Mouse (Mus musculus): ENCODE results near the gene Wdpcp.
"Not testable (repeated sequence)": the region's sequence is repeated elsewhere in the genome, so short reads cannot be mapped to it uniquely, and the experiment has no call there.

Gene Wdpcp

DNA sequence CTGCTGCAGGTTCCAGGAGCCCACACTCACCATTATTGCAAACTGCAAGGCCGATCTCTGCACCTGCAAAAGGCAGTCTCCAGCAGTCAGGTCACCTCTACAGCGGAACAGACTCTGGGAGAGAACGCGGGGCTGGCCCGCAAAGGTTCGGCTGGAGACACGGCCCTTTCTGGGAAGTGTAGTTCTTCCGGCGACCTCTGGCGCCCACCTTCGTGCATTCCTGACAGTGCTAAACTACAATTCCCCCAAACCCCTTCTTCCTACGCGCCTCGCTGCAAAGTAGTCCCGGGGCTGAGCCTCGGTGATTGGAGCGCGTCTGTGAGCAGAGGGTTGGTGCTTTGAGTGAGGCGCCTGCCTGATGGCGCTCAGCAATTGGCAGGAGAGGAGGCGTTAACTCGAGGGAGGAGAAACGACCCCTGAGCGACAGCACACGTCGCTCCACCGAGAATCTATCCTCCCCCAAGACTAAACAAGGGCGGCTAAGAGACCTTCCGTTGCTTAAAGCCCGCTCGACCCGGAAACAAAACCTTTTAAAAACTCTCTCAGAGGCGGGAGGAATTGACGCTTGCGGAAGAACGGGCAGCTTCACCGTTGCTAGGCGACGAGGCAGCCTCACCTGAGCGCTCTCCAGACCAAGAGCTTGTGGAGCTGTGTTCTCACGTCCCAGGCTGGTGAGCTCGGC lies at the start of gene Wdpcp, which contains the start of gene Mdh1:
Wdpcp (plus strand) TSS at position 536 of the 682 bp plus-strand sequence.
Mdh1 (minus strand) TSS at position 668 of the 682 bp plus-strand sequence.
- peak; percentile 99 for ATAC-seq (ENCODE audit: insufficient number of reproducible peaks, low FRiP score, low TSS enrichment)

DNA sequence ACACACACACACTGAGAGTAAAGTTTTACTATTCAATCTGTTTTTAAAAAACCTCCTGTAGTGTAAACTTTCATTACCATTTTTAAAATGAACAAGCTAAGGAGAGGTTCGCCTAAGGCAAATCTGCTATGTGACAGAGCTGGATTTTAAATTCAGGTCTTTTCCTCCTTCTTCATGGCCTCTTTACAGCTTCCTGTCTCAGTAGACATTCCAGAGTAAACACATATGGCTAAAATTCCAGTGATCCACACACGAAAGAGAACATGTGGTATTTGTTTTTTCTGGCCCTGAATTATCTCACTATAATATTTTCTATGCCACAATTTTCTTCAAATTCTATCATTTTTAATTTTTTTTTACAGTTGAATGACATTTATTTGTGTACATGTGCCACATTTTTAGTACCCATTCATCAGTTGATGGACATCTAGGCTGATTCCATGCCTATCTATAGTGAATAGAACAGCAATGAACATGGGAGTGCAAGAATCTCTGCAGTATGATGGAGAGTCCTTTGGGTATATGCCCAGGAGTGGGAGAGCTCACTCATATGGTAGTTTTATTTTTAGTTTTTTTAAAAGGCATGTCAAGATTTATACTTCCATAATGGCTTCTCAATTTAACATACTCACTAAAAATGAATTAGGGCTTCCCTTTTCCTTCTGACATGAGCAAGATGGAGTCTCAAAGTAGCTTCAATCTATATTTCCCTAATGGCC lies 43.2 kb upstream of the Wdpcp start:
- no peak for ATAC-seq (ENCODE audit: insufficient number of reproducible peaks, low FRiP score, low TSS enrichment)

DNA sequence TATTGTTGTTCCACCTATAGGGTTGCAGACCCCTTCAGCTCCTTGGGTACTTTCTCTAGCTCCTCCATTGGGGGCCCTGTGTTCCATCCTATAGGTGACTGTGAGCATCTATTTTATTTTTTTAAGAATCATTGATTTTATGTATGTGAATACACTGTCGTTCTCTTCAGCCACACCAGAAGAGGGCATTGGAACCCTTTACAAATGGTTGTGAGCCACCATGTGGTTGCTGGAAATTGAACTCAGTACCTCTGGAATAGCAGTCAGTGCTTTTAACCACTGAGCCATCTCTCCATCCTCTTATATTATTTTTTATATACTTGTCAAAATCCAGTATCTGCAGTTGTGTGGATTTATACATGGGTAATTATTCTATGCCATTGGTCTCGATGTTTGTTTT lies 41.2 kb upstream of the Wdpcp start:
- ATAC-seq (ENCODE audit: insufficient number of reproducible peaks, low FRiP score, low TSS enrichment), result not testable (repeated sequence)

DNA sequence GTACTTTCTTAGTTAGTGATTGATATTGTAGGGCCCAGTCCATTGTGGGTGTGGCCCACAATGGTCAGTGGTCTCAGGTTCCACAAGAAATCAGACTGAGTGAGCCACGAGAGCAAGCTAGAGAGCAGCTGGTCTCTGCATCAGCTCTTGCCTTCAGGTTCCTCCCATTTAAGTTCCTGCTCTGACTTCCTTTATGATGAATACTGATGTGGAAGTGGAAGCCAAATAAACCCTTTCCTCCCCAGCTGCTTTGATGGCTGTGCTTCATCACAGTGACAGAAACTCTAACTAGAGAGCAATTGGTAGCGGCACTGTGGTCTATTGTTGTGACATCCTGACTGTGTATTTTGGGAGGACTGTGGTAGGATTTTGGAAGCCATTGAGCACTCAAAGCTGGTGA lies 32.0 kb upstream of the Wdpcp start:
- ATAC-seq (ENCODE audit: insufficient number of reproducible peaks, low FRiP score, low TSS enrichment), result no peak

DNA sequence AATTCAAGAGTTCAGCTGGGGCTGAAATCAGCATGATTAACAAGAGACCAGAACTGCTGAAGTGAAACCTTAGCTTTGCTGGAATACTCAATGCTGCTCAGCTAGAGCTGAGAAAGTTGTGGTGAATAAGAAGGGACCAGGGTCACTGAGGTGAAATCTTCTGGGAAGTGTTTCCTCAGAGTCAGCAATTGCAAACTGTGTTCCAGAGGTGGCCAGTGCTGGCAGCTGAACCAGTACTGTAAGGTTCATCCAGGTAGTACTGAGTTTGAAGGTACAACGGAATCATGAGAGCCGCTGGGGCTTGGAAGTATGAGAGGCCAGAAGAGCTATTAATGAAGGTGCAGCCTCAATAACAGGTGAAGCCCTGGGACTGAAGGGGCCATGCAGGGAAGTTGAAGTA lies 31.4 kb upstream of the Wdpcp start:
- no peak for ATAC-seq (ENCODE audit: insufficient number of reproducible peaks, low FRiP score, low TSS enrichment)

DNA sequence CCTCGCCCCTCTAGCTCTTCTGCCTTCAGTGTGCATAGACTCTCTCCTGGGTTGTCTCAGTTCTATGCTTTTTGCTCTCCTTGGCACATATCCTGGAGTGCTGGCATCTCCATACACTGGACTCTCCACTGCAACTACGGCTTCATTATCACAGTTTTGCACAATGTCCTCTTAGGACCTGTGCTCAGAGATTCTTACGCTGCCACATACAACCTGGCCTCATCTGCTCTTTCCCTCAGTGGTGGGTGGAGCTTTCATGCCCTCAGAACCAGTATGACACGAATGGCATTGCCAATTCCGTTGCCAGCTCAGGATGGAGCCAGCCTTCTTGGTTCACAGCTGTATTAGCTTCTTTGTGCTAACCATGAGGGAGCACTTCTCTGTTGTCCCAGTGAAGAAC lies 29.3 kb upstream of the Wdpcp start:
- no peak for ATAC-seq (ENCODE audit: insufficient number of reproducible peaks, low FRiP score, low TSS enrichment)

DNA sequence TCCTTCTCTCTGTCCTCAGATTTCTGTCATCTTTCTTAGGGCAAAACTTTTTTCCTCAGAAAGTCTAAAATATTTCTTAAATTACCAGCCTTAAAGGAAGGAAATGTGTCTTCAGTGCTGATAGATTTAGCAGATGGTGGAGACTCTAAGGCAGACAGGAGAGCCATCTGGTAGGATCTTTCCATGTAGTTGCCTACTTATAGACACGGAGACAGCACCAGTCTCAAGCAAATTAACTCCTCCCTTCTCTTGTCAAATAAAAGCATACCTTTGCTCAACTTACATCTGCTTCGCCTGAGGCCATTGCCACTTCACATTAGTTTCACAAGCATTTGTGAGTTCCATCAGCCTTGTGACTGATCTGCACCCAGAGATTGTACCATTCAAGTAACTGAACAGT lies 27.0 kb upstream of the Wdpcp start:
- ATAC-seq (ENCODE audit: insufficient number of reproducible peaks, low FRiP score, low TSS enrichment), result no peak

DNA sequence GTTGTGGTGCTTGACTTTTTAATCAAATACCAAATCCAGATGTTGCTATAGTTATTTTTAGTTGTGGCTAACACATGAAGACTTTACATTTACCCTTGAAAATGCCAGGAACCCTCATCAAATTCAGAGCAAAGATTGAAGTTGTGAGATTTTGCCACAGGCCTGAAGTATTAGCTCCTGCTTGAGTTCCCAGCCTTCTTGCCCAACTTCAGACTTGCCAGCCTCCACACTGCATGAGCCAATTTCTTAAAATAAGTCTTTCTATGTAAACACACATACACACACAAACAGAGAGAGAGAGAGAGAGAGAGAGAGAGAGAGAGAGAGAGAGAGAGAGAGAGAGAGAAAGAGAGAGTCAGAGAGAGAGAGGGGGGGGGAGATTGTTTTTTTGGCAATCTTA lies 26.1 kb upstream of the Wdpcp start:
- ATAC-seq (ENCODE audit: insufficient number of reproducible peaks, low FRiP score, low TSS enrichment), result no peak

DNA sequence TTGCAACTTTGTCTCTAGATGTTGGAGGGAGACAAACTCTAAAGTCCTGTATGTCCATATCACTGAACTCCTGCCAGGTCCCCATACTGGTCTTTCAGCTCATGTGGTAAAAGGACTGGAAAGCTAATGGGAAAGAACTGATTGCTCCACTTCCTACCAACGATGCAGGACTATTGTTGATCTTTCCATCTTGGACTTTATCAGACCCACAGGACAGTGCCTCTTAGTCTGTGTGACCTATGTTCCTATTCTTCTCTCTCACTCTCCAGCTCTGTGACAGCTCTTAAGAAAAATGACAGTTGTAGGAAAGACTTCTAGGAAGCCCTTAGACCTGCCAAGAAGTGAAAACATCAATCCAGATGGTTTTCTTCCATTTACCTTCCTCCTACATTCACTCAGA lies 25.4 kb upstream of the Wdpcp start:
- no peak for ATAC-seq (ENCODE audit: insufficient number of reproducible peaks, low FRiP score, low TSS enrichment)

DNA sequence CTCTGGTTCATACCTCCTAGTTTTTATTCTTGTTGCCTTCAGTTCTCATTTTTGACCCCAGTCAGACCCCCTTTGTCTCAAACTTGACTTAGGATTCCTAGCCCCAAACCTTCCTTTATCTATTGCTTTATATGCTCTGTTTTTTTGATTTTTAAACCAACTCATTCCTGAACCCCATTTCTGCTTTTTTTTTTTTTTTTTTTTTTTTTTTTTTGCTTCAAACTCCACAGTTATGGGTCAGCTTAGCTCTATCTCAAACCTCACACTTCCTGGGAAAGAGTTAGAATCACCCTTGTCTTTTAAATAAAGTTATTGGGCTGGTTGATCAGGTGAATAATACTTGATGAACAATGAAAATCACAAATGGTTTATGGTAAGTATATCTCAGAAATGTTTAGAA lies 24.5 kb upstream of the Wdpcp start:
- ATAC-seq (ENCODE audit: insufficient number of reproducible peaks, low FRiP score, low TSS enrichment), result no peak

DNA sequence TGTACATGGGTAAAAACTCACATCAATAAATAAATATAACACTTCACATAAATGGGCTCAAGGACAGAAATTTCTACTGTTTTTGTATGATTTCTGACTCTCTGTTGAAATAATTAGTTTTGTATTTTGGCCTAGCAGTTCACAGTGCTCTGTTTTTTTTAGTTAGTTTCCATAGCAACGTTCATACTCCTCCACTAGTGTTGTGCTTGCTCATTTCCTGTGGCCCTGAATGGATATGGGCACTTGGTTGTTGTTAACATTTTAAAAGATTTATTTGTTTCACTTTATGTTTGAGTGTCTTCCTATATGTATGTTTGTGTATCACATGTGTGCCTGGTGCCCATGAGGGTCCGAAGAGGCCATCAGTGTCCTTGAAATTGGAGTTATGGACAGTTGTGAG lies 23.0 kb upstream of the Wdpcp start:
- ATAC-seq (ENCODE audit: insufficient number of reproducible peaks, low FRiP score, low TSS enrichment), result no peak

DNA sequence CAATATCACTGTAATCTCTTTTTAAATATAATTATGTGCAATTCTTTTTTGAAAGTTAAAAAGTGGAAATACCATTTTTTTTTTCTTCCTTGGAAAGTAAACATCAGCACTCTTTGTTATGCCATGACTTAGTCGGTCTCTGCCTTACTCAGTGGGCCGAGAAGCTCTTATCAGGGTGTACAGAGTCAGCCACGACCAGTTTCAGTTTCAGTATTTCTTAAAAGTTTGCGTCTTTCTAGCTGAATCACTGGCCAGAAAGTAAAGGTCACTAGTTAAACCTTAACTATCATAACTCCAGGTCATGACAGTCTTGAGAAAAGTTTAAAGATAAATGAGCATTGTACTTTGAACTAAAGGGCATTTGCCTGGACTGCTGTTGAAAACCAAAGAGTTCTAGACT lies 22.3 kb upstream of the Wdpcp start:
- no peak for ATAC-seq (ENCODE audit: insufficient number of reproducible peaks, low FRiP score, low TSS enrichment)

DNA sequence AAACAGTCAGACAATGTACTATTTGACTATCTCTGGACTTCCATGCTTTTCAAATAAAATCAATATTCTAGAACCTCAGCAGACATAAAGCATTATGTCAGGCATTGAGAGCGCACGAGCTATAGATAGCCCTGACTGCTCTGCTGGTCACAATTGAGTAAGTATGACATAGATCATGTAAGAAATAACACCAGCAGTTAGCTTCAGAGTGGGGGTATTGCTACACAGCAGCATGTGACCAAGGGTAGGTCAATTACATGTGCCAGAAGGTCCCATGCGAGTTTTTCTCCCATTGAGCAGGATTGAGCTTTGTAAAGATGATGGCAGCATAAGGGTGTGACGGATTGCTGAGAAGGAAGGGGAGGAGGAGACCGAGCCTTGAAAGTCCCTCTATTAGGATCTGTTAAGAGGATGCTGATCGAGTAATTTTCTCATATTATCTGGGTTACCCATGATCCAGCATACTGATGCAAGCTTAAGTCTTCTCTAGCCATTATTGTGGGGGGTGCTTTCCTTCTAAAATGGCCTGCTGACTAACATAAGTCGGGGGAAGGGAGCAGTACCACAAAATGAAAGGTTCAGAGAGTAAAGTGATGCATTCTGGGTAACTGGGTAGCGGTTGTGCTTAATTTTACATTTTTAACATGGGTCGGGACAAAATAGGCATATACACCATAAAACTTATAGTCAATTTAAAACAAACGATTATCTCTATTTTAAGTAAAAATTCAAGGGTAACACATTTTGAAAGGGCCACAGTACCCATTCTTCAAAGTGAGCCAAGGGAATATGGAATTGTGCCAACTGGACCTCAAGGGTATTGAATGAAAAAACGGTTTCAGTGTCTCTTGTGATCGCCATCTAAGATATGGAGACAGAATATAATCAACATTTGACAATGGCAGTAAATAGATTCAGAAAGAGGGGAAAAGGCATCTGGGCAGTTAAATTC lies 21.5 kb upstream of the Wdpcp start:
- no peak for ATAC-seq (ENCODE audit: insufficient number of reproducible peaks, low FRiP score, low TSS enrichment)

DNA sequence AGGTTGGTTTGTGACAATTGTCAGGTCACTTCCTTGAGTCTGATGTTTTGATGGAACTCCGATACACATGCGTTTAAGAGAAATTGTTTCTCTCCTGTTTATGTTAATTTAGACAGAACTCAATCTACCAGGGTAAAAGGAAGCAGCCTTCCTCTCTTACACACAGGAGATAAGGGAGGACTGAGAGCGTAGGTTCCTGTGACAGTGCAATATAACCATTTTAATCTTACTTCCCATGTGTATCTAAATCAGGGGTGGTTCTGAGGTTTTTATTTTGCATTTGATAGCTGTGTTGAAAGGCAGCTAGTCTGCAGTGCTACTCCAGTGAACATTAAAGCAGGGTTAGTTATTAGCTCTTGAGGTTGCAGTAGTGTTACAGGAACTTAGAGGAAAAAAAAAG lies 20.0 kb upstream of the Wdpcp start:
- ATAC-seq (ENCODE audit: insufficient number of reproducible peaks, low FRiP score, low TSS enrichment), result no peak

DNA sequence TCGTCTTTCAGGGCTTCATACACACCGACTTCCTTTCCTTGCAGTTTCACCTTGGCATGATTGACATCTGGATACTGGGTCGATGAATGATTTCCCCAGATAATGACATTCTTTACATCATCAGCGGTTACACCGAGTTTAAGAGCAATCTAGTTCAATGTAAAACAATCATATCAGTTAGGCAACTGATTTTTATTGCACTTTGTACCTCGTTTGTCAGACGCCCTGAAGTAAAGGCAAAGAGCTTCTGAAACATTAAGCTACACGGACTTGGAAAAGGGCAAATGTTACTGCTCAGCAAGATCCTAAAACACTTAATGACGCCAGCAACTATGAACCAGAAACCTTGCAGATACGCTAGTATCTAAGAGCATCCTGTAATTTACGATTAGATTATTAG lies 12.3 kb upstream of the Wdpcp start:
- ATAC-seq (ENCODE audit: insufficient number of reproducible peaks, low FRiP score, low TSS enrichment), result no peak

DNA sequence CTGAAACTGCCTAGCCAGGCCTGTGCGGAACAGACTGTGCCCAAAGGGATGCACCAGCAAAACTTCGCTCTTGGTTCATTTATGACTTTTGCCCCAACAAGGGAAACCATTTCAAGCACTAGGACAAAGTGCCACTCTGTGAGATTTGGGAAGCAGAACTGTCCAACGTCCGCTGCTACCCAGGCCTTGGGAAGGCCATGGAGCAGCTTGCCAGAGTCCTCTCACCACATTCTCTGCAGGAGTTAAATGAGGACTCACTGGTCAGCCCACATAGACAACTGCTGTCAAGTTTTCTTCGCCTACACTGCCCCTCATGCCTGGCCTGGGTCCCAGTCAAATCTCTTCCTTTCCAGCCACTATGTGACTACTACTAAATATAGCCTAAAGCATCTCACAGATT lies 10.7 kb upstream of the Wdpcp start:
- no peak for ATAC-seq (ENCODE audit: insufficient number of reproducible peaks, low FRiP score, low TSS enrichment)

DNA sequence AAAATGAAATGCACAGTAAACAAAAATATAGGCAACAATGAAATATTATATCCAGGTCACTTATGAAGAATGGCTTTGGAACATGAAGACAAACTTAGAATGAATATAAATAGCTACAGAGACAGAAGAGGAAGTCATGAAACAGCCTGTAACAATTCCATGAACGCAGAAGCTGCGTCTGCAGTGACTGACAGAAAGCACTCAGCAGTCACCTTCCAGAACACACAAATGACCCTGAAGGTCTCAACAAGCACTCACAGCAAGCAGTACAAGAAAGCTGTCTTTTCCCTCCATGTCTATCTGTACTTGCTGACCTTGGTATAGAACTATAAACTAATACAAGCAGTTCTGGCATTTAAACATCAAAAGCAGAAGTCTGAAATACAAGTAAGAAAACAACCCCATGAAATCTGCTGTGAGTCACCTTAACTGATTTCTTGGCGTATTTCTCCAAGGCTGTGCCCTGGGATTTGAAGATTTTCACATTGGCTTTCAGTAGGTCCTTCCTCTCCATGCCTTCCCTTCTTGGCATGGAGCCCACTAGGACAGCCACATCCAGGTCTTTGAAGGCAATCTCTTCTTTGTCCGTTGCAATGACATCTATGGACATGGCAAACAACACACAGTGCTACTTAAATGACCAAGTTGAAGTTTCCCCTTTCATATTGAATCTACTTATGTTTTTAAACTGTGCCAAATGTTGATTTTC lies 8.3 kb upstream of the Wdpcp start:
- ATAC-seq (ENCODE audit: insufficient number of reproducible peaks, low FRiP score, low TSS enrichment), result no peak

DNA sequence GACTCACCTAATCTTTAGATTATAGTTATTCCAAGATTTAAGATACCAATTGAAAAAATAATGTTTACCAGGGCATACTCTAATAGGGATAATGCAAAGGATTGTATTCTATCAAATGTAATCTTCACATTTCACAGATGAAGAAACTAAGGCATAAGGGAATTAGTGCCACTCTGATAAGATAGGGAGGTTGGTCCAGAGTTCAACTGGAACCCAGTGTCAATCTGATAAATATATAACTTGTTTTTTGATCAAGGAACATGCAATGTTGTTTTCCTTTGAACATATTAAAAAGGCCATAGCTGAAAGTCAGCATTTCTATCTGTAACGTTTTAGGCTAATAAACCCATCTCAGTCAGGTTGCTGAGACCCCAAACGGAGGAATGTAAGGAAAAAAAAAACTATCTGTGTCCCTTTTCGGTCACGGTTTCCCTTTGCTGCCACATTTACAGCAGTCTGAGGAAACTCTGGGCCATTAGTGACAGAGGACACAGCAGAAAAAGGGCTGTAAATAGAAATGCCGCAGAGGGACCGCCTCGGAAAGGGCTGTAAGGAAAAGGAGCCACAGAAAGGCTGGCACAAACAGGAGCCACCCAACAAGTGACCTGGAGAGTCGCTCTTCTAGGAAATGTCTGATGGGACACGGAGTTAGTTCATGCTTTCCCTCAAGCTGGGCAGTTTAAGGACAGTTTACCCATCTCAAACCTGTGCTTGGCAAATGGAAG lies 7.2 kb upstream of the Wdpcp start:
- no peak for ATAC-seq (ENCODE audit: insufficient number of reproducible peaks, low FRiP score, low TSS enrichment)

DNA sequence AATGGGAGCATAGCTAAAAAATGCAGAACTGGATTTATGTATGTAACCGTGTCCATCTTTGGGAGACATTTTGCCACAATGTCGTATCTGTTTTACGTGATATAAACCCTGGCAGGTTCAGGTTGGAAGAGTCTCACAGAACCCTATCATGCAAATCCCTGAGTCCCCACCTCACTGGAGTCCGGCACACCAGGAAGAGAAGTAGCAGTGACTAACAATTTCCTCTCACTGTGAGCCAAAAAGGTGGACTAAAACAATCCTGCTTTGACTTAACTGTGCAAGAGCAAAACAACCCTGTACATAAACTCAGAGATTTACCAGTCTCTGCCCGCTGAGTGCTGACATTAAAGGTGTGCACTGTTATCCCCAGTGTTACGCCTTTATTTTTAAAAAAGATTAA lies 5.1 kb upstream of the Wdpcp start:
- no peak for ATAC-seq (ENCODE audit: insufficient number of reproducible peaks, low FRiP score, low TSS enrichment)

DNA sequence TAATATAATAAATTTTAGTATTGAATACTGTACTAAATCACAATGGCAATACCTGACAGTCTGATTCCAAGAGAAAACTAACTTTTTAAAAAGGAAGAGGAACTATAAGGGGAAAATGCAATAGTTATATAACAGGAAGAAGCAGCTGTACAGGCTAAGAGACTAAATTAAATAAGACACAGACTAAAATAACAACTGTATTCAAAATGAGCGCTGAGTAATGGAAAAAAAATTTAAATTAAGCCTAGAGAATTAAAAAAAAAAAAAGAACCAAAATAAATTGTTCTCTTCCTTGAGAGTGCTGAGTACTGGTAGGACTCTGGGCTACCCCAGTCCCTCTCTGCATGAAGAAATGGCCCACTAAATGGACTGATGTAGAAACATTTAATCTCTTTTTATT lies 4.3 kb upstream of the Wdpcp start:
- ATAC-seq (ENCODE audit: insufficient number of reproducible peaks, low FRiP score, low TSS enrichment), result no peak
